Mouse (Mus musculus) embryo, embryonic 11 days (tissue): ENCODE results near the gene Olfr417.
"Not testable (repeated sequence)": the region's sequence is repeated elsewhere in the genome, so short reads cannot be mapped to it uniquely, and the experiment has no call there.

Experiments
- DNase-seq: peaks from one replicate; pipeline ENCODE4 v3.0.0-alpha.2; 2015

Olfr417 gene

GRCm38 (mm10) chr1:174364882-174365451 is at the start of gene Olfr417:
TSS of gene Olfr417 (plus strand) at chr1:174365122.
- DNase-seq = no peak

- DNase-seq = no peak
Observed at GRCm38 (mm10) chr1:174317308-174317707, 47.6 kb upstream of the Olfr417 start.

- no peak for DNase-seq
Observed at GRCm38 (mm10) chr1:174330218-174330617, 34.7 kb upstream of the Olfr417 start, which contains the start of gene Mptx1. TSS of gene Mptx1 (plus strand) at chr1:174330518.

GRCm38 (mm10) chr1:174353636-174354035 is 11.3 kb upstream of the Olfr417 start:
- DNase-seq = not testable (repeated sequence)

GRCm38 (mm10) chr1:174354640-174355039 is 10.3 kb upstream of the Olfr417 start:
- DNase-seq = no peak

- DNase-seq = no peak
Observed at GRCm38 (mm10) chr1:174373799-174374198, 8.9 kb downstream of the Olfr417 start.

GRCm38 (mm10) chr1:174390746-174391145 is 25.8 kb downstream of the Olfr417 start, which contains the start of gene Olfr248:
TSS of gene Olfr248 (plus strand) at chr1:174391046.
- no peak for DNase-seq

GRCm38 (mm10) chr1:174422959-174423358 is 58.0 kb downstream of the Olfr417 start:
- no peak for DNase-seq

- no peak for DNase-seq
Observed at GRCm38 (mm10) chr1:174423764-174424163, 58.8 kb downstream of the Olfr417 start, which contains the start of gene Olfr414. TSS of gene Olfr414 (plus strand) at chr1:174424064.
